Mouse (Mus musculus) bone marrow macrophage, adult 2 months (primary cell): ENCODE measurements around the gene Fgfr2.

Experiments
- CTCF ChIP-seq: IDR thresholded peaks from 2 replicates; pipeline ENCODE4 v1.5.1; 2012; ENCODE audit warnings: low read depth, mild to moderate bottlenecking, low read length, moderate library complexity
- POLR2A ChIP-seq: IDR thresholded peaks from 2 replicates; pipeline ENCODE4 v1.6.1; 2012; ENCODE audit warnings: mild to moderate bottlenecking, low read depth, low read length, borderline replicate concordance

GRCm38 (mm10) chr7:130195081-130195480, 2928.1 kb downstream of the Fgfr2 start:
- TF ChIP-seq POLR2A (no peak), CTCF (no peak)
